25 mouse cellular contexts compared by ENCODE assay signal in genomic region chr3:97705508-97705907, GRCm38 (mm10). TPM values are rescaled to one million over a fixed set of nuclear protein-coding genes. Genes with fewer than 3 reads are reported as not detected.
"Had no signal": no experiment of that assay in that cellular context is flagged by ENCODE, and none has a peak within 500 bp of the region (broad histone marks: within the 10 kb centered on the region; RNA-seq: fewer than 3 reads in every experiment).

No protein-coding gene starts in this region.

- H3K27me3 ChIP-seq: neural tube, embryonic 13.5 days; neural tube, embryonic 15.5 days; stomach, embryonic 15.5 days had no signal

- H3K9ac ChIP-seq: neural tube, embryonic 13.5 days; neural tube, embryonic 15.5 days; stomach, embryonic 15.5 days had no signal

- H3K36me3 ChIP-seq: stomach, embryonic 15.5 days had no signal

- H3K4me1 ChIP-seq: neural tube, embryonic 13.5 days; neural tube, embryonic 15.5 days; stomach, embryonic 15.5 days had no signal

- H3K4me3 ChIP-seq: neural tube, embryonic 13.5 days; neural tube, embryonic 15.5 days; stomach, embryonic 15.5 days had no signal

- DNase-seq: retina, postnatal 1 day; right cerebral cortex, adult 18-20 months; right cerebral cortex, postnatal 14 days; right cerebral cortex, postnatal 25 days; right cerebral cortex, postnatal 4 days; spleen, adult 18-20 months; thymus, adult 18-20 months; thymus, adult 2 months; thymus, postnatal 14 days; thymus, postnatal 25 days; thymus, postnatal 36 days; thymus, postnatal 4 days had no signal

- H3K27ac ChIP-seq: neural tube, embryonic 13.5 days; neural tube, embryonic 15.5 days; stomach, embryonic 15.5 days; stomach, postnatal 0 days had no signal

- H3K9me3 ChIP-seq: neural tube, embryonic 13.5 days; neural tube, embryonic 15.5 days; stomach, embryonic 15.5 days had no signal

RNA-seq across cellular contexts. Expression of gene Gm17651, which starts 31.0 kb away (rescaled TPM):
- total RNA-seq: neutrophil, adult 5-6 weeks had no signal
- polyA plus RNA-seq: neural tube, embryonic 13.5 days; neural tube, embryonic 14.5 days; neural tube, embryonic 15.5 days; small intestine, adult 2 months; spleen, adult 2 months; stomach, embryonic 14.5 days; stomach, embryonic 15.5 days; stomach, embryonic 16.5 days; stomach, postnatal 0 days; testis, adult 2 months; thymus, adult 2 months; thymus, postnatal 0 days; urinary bladder, adult 2 months had no signal
